Mouse (Mus musculus): ENCODE results near the gene Cdkal1. TPM values are rescaled to one million over a fixed set of nuclear protein-coding genes. Genes with fewer than 3 reads are reported as not detected.

Cdkal1 gene
- polyA plus RNA-seq, 1 experiment from 2014 or later, result 23.9 TPM

GRCm38 (mm10) chr13:29332640-29333412 is 522.6 kb downstream of the Cdkal1 start:
- Histone ChIP-seq H3K9ac (ENCODE audit: low read length) (no peak overlapping the region), H3K27ac (ENCODE audit: low read depth, low read length) (peak overlapping the region; percentile 50; the same call in 1 of the 2 replicates), H3K4me2 (ENCODE audit: low read length) (no peak overlapping the region), H3K27me3 (replicated peaks; ENCODE audit: control insufficient read depth, insufficient read depth, low read length) (no peaks in the 10 kb centered on the region), H3K4me1 (ENCODE audit: control insufficient read depth, insufficient read depth, low read length) (no peaks in the 10 kb centered on the region), H3K36me3 (ENCODE audit: control insufficient read depth, insufficient read depth, low read length) (no peaks in the 10 kb centered on the region), H3K4me3 (ENCODE audit: low read depth, low read length) (no peak overlapping the region), H3K9me3 (replicated peaks; ENCODE audit: control insufficient read depth, low read length) (no peaks in the 10 kb centered on the region)
- ATAC-seq (peak; percentile 81), DNase-seq (ENCODE audit: low spot score) (peak; percentile 76)
- 63% methylated on average over 6 of the region's 6 CpGs for WGBS

DNA sequence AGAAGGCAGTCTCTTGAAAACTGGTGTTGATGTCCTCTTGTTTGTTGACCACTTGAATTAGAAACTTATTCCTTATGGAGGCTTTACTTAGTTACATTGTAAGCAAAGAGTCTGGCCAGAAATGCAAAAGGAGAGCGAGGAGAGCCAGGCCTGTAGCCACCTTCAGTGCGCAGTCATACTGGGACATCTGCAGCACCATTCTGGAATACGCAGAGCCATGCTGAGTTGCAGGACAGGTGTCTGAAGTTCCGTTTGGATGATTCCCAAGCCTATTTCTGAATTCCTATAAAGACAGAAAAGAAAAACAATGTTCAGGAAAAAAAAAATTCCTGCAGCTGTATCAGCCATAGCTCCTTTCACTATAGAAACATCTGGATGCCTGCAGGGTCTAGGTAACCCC is 529.5 kb downstream of the Cdkal1 start:
- H3K4me3 ChIP-seq (ENCODE audit: low read depth, low read length), result no peak overlapping the region
- 89% methylated on average over 4 of the region's 4 CpGs for WGBS
- no peak overlapping the region for H3K27ac ChIP-seq (ENCODE audit: low read depth, low read length)
- no peaks in the 10 kb centered on the region for H3K9me3 ChIP-seq (replicated peaks; ENCODE audit: control insufficient read depth, low read length)
- H3K9ac ChIP-seq (ENCODE audit: low read length), result no peak overlapping the region
- H3K4me2 ChIP-seq (ENCODE audit: low read length), result no peak overlapping the region
- no peak for DNase-seq (ENCODE audit: low spot score)
- H3K27me3 ChIP-seq (replicated peaks; ENCODE audit: control insufficient read depth, insufficient read depth, low read length), result no peaks in the 10 kb centered on the region
- no peaks in the 10 kb centered on the region for H3K4me1 ChIP-seq (ENCODE audit: control insufficient read depth, insufficient read depth, low read length)
- H3K36me3 ChIP-seq (ENCODE audit: control insufficient read depth, insufficient read depth, low read length), result no peaks in the 10 kb centered on the region
- no peak for ATAC-seq

DNA sequence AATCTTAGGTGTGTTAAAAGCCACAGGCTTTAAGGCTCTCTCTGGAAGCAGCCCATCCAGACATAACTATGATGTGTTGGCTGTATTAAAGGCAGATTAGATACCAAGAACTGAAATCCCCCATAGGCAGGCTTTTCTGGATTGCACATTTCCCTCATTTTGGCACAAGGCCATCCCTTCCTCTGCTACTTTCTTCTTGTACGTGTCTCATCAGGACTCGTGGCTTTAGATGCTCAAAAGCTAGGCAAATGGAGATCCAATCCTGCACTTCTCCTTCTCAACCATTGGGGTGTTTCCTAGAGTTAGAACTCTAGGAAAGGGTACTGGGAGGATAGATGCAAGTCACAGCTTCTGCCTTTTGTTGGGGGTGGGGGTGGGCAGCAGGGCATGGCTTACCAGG is 535.1 kb downstream of the Cdkal1 start:
- H3K9me3 ChIP-seq (replicated peaks; ENCODE audit: control insufficient read depth, low read length), result no peaks in the 10 kb centered on the region
- no peaks in the 10 kb centered on the region for H3K36me3 ChIP-seq (ENCODE audit: control insufficient read depth, insufficient read depth, low read length)
- H3K9ac ChIP-seq (ENCODE audit: low read length), result no peak overlapping the region
- DNase-seq (ENCODE audit: low spot score) (peak; percentile 20), ATAC-seq (no peak)
- no peak overlapping the region for H3K4me2 ChIP-seq (ENCODE audit: low read length)
- H3K4me1 ChIP-seq (ENCODE audit: control insufficient read depth, insufficient read depth, low read length), result no peaks in the 10 kb centered on the region
- WGBS, result 67% methylated on average over 2 of the region's 2 CpGs
- H3K27ac ChIP-seq (ENCODE audit: low read depth, low read length), result no peak overlapping the region
- H3K4me3 ChIP-seq (ENCODE audit: low read depth, low read length), result no peak overlapping the region
- no peaks in the 10 kb centered on the region for H3K27me3 ChIP-seq (replicated peaks; ENCODE audit: control insufficient read depth, insufficient read depth, low read length)

DNA sequence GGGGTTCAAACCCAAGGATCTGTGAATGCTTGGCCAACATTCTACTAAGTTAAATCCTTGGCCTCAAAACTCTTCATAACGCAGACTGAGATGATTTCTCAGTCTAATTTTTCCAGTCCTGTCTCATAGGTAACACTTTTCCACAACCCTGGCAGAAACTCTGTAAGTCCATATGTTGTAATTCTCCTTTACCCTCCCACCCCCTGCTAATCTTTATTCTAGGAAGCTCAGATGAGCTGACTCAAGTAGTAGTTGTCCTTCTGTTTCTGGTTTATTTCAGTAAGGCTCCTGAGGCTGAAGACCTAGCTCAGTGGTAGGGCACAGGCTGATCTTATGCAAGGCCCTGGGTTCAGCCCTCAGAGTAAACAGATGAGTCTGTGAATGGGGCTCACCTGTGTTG is 537.8 kb downstream of the Cdkal1 start:
- Histone ChIP-seq H3K27me3 (replicated peaks; ENCODE audit: control insufficient read depth, insufficient read depth, low read length) (no peaks in the 10 kb centered on the region), H3K27ac (ENCODE audit: low read depth, low read length) (no peak overlapping the region), H3K36me3 (ENCODE audit: control insufficient read depth, insufficient read depth, low read length) (no peaks in the 10 kb centered on the region), H3K4me3 (ENCODE audit: low read depth, low read length) (no peak overlapping the region), H3K4me1 (ENCODE audit: control insufficient read depth, insufficient read depth, low read length) (no peaks in the 10 kb centered on the region), H3K9ac (ENCODE audit: low read length) (no peak overlapping the region), H3K9me3 (replicated peaks; ENCODE audit: control insufficient read depth, low read length) (no peaks in the 10 kb centered on the region), H3K4me2 (ENCODE audit: low read length) (no peak overlapping the region)
- ATAC-seq (no peak), DNase-seq (ENCODE audit: low spot score) (no peak)
- WGBS, result 76% methylated on average over 1 of the region's 1 CpGs

GRCm38 (mm10) chr13:29316271-29316670 is 539.2 kb downstream of the Cdkal1 start:
- Histone ChIP-seq H3K36me3 (ENCODE audit: control insufficient read depth, insufficient read depth, low read length) (no peaks in the 10 kb centered on the region), H3K4me1 (ENCODE audit: control insufficient read depth, insufficient read depth, low read length) (no peaks in the 10 kb centered on the region), H3K4me2 (ENCODE audit: low read length) (no peak overlapping the region), H3K9ac (ENCODE audit: low read length) (no peak overlapping the region), H3K27ac (ENCODE audit: low read depth, low read length) (no peak overlapping the region), H3K4me3 (ENCODE audit: low read depth, low read length) (no peak overlapping the region), H3K27me3 (replicated peaks; ENCODE audit: control insufficient read depth, insufficient read depth, low read length) (no peaks in the 10 kb centered on the region), H3K9me3 (replicated peaks; ENCODE audit: control insufficient read depth, low read length) (no peaks in the 10 kb centered on the region)
- ATAC-seq, result no peak
- DNase-seq (ENCODE audit: low spot score), result no peak
- WGBS, result 89% methylated on average over 5 of the region's 5 CpGs

DNA sequence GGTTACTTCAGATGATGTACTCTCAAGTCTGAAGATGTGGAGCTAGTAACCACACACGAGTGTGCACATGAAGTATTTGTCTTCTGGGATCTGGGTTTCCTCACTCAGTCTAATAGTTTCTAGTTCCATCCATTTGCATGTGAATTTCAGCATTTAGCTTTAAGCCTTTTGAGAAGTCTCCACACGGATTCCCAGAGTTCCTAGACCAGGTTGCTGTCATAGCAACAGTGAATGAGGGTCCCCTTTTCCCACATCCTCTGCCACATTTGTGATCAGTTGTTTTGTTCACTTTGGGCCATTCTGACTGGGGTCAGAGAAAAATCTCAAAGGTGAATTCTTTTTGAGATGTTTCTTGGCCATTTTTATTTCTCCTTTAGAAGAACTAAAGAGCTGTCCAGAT is 543.4 kb downstream of the Cdkal1 start:
- H3K4me1 ChIP-seq (ENCODE audit: control insufficient read depth, insufficient read depth, low read length), result no peaks in the 10 kb centered on the region
- H3K27ac ChIP-seq (ENCODE audit: low read depth, low read length), result no peak overlapping the region
- no peak overlapping the region for H3K9ac ChIP-seq (ENCODE audit: low read length)
- no peaks in the 10 kb centered on the region for H3K9me3 ChIP-seq (replicated peaks; ENCODE audit: control insufficient read depth, low read length)
- DNase-seq (ENCODE audit: low spot score), result peak; percentile 35
- H3K4me3 ChIP-seq (ENCODE audit: low read depth, low read length), result no peak overlapping the region
- H3K4me2 ChIP-seq (ENCODE audit: low read length), result no peak overlapping the region
- no peaks in the 10 kb centered on the region for H3K27me3 ChIP-seq (replicated peaks; ENCODE audit: control insufficient read depth, insufficient read depth, low read length)
- WGBS, result 22% methylated on average over 2 of the region's 2 CpGs
- no peaks in the 10 kb centered on the region for H3K36me3 ChIP-seq (ENCODE audit: control insufficient read depth, insufficient read depth, low read length)
- no peak for ATAC-seq

- no peak overlapping the region for H3K9ac ChIP-seq (ENCODE audit: low read length)
- no peaks in the 10 kb centered on the region for H3K36me3 ChIP-seq (ENCODE audit: control insufficient read depth, insufficient read depth, low read length)
- H3K4me3 ChIP-seq (ENCODE audit: low read depth, low read length), result no peak overlapping the region
- no peaks in the 10 kb centered on the region for H3K9me3 ChIP-seq (replicated peaks; ENCODE audit: control insufficient read depth, low read length)
- ATAC-seq, result no peak
- no peak overlapping the region for H3K27ac ChIP-seq (ENCODE audit: low read depth, low read length)
- H3K4me2 ChIP-seq (ENCODE audit: low read length), result no peak overlapping the region
- H3K4me1 ChIP-seq (ENCODE audit: control insufficient read depth, insufficient read depth, low read length), result no peaks in the 10 kb centered on the region
- no peaks in the 10 kb centered on the region for H3K27me3 ChIP-seq (replicated peaks; ENCODE audit: control insufficient read depth, insufficient read depth, low read length)
- WGBS, result 40% methylated on average over 6 of the region's 6 CpGs
- peak; percentile 8 for DNase-seq (ENCODE audit: low spot score)
Measured at GRCm38 (mm10) chr13:29307420-29307819, 548.1 kb downstream of the Cdkal1 start.

GRCm38 (mm10) chr13:29292608-29293240 is 562.8 kb downstream of the Cdkal1 start:
- H3K4me1 ChIP-seq (ENCODE audit: control insufficient read depth, insufficient read depth, low read length), result no peaks in the 10 kb centered on the region
- H3K4me3 ChIP-seq (ENCODE audit: low read depth, low read length), result no peak overlapping the region
- no peaks in the 10 kb centered on the region for H3K36me3 ChIP-seq (ENCODE audit: control insufficient read depth, insufficient read depth, low read length)
- no peak for ATAC-seq
- H3K4me2 ChIP-seq (ENCODE audit: low read length), result no peak overlapping the region
- no peak overlapping the region for H3K9ac ChIP-seq (ENCODE audit: low read length)
- H3K27ac ChIP-seq (ENCODE audit: low read depth, low read length), result no peak overlapping the region
- no peaks in the 10 kb centered on the region for H3K27me3 ChIP-seq (replicated peaks; ENCODE audit: control insufficient read depth, insufficient read depth, low read length)
- 92% methylated on average over 9 of the region's 9 CpGs for WGBS
- no peak for DNase-seq (ENCODE audit: low spot score)
- no peaks in the 10 kb centered on the region for H3K9me3 ChIP-seq (replicated peaks; ENCODE audit: control insufficient read depth, low read length)

DNA sequence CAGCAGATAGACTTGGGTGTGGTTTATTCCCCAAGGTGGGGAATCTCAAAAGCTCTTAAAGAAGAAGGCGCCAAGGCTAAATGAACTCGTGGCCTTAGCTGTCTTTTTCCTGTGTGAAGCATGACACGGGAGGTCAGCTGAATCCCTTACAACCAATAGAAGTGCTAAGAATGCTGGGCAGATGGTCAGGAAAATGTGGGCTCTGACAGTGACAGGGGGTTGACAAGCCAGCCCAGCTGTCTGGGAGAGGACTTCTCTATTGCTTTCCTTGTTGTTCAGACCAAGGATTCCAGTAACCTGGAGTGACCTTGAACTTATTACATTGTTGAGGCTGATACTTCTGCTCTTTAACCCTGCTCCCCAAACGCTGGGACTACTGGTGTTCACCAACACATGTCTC is 564.9 kb downstream of the Cdkal1 start:
- Histone ChIP-seq H3K27me3 (replicated peaks; ENCODE audit: control insufficient read depth, insufficient read depth, low read length) (no peaks in the 10 kb centered on the region), H3K27ac (ENCODE audit: low read depth, low read length) (no peak overlapping the region), H3K4me1 (ENCODE audit: control insufficient read depth, insufficient read depth, low read length) (no peaks in the 10 kb centered on the region), H3K36me3 (ENCODE audit: control insufficient read depth, insufficient read depth, low read length) (no peaks in the 10 kb centered on the region), H3K4me2 (ENCODE audit: low read length) (no peak overlapping the region), H3K4me3 (ENCODE audit: low read depth, low read length) (no peak overlapping the region), H3K9me3 (replicated peaks; ENCODE audit: control insufficient read depth, low read length) (no peaks in the 10 kb centered on the region), H3K9ac (ENCODE audit: low read length) (no peak overlapping the region)
- WGBS, result 85% methylated on average over 4 of the region's 4 CpGs
- DNase-seq (ENCODE audit: low spot score), result no peak
- no peak for ATAC-seq

All from forebrain, embryonic 14.5 days (tissue).